Mouse (Mus musculus): Measurements from ENCODE around the gene Gjb5. TPM values are rescaled to one million over a fixed set of nuclear protein-coding genes. Genes with fewer than 3 reads are reported as not detected.

Gene Gjb5
- polyA plus RNA-seq (2012; rRNA removed): 0.23 and 0.57 TPM in 2 replicates

GRCm38 (mm10) chr4:127358018-127358417 lies at the start of gene Gjb5:
Gjb5 (minus strand) TSS chr4:127358181.

GRCm38 (mm10) chr4:127353951-127354438 lies 4.0 kb downstream of the Gjb5 start, which contains the start of gene Gjb4:
Gjb4 (minus strand) TSS chr4:127354081.

GRCm38 (mm10) chr4:127330181-127331100 lies 27.5 kb downstream of the Gjb5 start, which contains the start of gene Gjb3:
Gjb3 (minus strand) TSS chr4:127330844.

GRCm38 (mm10) chr4:127313861-127314260 lies 44.1 kb downstream of the Gjb5 start, which contains the start of gene Gja4:
Gja4 (minus strand) TSS chr4:127314039.

Other genes starting within 250 kb of the Gjb5 start
- 8.6 and 15.0 TPM in 2 replicates for gene Tmem35b, start 234.5 kb downstream of the Gjb5 start, polyA plus RNA-seq (2012; rRNA removed)
- 4.6 and 6.1 TPM in 2 replicates for gene Dlgap3, start 189.0 kb downstream of the Gjb5 start, polyA plus RNA-seq (2012; rRNA removed)
- gene Smim12, start 114.4 kb downstream of the Gjb5 start, polyA plus RNA-seq (2012; rRNA removed): 34.3 and 40.8 TPM in 2 replicates
- 13.9 and 17.1 TPM in 2 replicates for gene Gja4, start 44.1 kb downstream of the Gjb5 start, polyA plus RNA-seq (2012; rRNA removed)
- 0.22 and 1.0 TPM in 2 replicates for gene Gjb3, start 27.3 kb downstream of the Gjb5 start, polyA plus RNA-seq (2012; rRNA removed)
- 0.06 TPM in 1 of 2 replicates, not detected in the other for gene Gjb4, start 4.1 kb downstream of the Gjb5 start, polyA plus RNA-seq (2012; rRNA removed)